Mouse (Mus musculus): ENCODE measurements around the gene Ribc2. TPM values are rescaled to one million over a fixed set of nuclear protein-coding genes. Genes with fewer than 3 reads are reported as not detected.

The Ribc2 gene
- polyA plus RNA-seq, 1 experiment: 0.13 TPM

GRCm38 (mm10) chr15:85182063-85182462 lies 50.2 kb downstream of the Ribc2 start:
- Histone ChIP-seq H3K27me3 (ENCODE audit: control insufficient read depth, insufficient read depth, low read length) (peaks cover 1% of the 10 kb centered on the region; the same call in 1 of the 2 replicates), H3K4me3 (replicated peaks; ENCODE audit: insufficient read depth, low read depth, low read length) (no peak overlapping the region), H3K4me1 (ENCODE audit: control insufficient read depth, insufficient read depth, low read length) (no peaks in the 10 kb centered on the region), H3K27ac (ENCODE audit: insufficient read depth, low read length) (no peak overlapping the region)
- 96% methylated on average over 4 of the region's 4 CpGs for WGBS
- no peak for DNase-seq
- no peak for TF ChIP-seq CTCF (IDR thresholded peaks at IDR 0.05; ENCODE audit: borderline replicate concordance, insufficient read depth, low read depth, low read length)
- no peak for TF ChIP-seq POLR2A (IDR thresholded peaks at IDR 0.05; ENCODE audit: borderline replicate concordance, insufficient read depth, low read length)

- H3K4me3 ChIP-seq (replicated peaks; ENCODE audit: insufficient read depth, low read depth, low read length): no peak overlapping the region
- 22% methylated on average over 7 of the region's 7 CpGs for WGBS
- DNase-seq: no peak
- no peaks in the 10 kb centered on the region for H3K27me3 ChIP-seq (ENCODE audit: control insufficient read depth, insufficient read depth, low read length)
- H3K27ac ChIP-seq (ENCODE audit: insufficient read depth, low read length): no peak overlapping the region
- no peaks in the 10 kb centered on the region for H3K4me1 ChIP-seq (ENCODE audit: control insufficient read depth, insufficient read depth, low read length)
- TF ChIP-seq CTCF (IDR thresholded peaks at IDR 0.05; ENCODE audit: borderline replicate concordance, insufficient read depth, low read depth, low read length) (no peak), POLR2A (IDR thresholded peaks at IDR 0.05; ENCODE audit: borderline replicate concordance, insufficient read depth, low read length) (no peak)
These were observed 55.0 kb downstream of the Ribc2 start for GRCm38 (mm10) chr15:85186916-85187315.

DNA sequence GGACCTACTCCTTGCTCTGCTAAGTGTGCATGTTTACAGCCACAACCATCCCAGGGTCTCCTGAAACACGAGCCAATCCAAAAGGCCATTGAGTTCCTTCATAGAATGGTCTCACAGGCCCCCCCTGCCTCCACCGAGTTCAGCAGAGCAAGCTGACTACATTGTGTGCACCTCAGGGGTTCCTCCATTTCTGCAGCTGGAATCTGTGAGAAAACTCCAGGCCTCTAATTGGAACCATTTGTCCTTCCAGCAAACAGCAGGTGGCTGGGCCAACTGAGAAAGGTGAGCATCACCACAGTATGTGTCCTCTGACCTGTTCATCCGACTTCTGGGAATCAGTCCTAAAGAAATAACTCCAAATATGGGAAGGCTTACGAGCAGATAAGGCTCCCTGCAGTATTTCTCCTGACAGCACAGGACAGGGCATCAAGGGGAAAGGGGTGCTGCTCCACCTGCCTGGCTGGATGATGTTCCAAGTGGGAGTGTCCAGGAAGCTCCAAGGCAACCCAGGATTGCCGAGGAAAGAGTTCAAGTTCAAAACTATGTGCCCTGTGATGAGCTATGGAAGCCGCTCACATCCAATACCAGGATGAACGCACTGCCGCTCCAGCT lies 56.4 kb downstream of the Ribc2 start:
- no peak for DNase-seq
- no peaks in the 10 kb centered on the region for H3K27me3 ChIP-seq (ENCODE audit: control insufficient read depth, insufficient read depth, low read length)
- no peak overlapping the region for H3K4me3 ChIP-seq (replicated peaks; ENCODE audit: insufficient read depth, low read depth, low read length)
- no peak overlapping the region for H3K27ac ChIP-seq (ENCODE audit: insufficient read depth, low read length)
- WGBS: 53% methylated on average over 8 of the region's 8 CpGs
- TF ChIP-seq CTCF (IDR thresholded peaks at IDR 0.05; ENCODE audit: borderline replicate concordance, insufficient read depth, low read depth, low read length) (no peak), POLR2A (IDR thresholded peaks at IDR 0.05; ENCODE audit: borderline replicate concordance, insufficient read depth, low read length) (no peak)
- H3K4me1 ChIP-seq (ENCODE audit: control insufficient read depth, insufficient read depth, low read length): no peaks in the 10 kb centered on the region

Other genes starting within 250 kb of the Ribc2 start
- gene Gm29666, start 212.0 kb upstream of the Ribc2 start, polyA plus RNA-seq (2012; rRNA removed): 1.9 and 2.2 TPM in 2 replicates
- 17.5 and 18.9 TPM in 2 replicates for gene Nup50, start 208.7 kb upstream of the Ribc2 start, polyA plus RNA-seq (2012; rRNA removed)
- 100 and 116 TPM in 2 replicates for gene 5031439G07Rik, start 143.5 kb upstream of the Ribc2 start, polyA plus RNA-seq (2012; rRNA removed)
- gene Upk3a, start 114.9 kb upstream of the Ribc2 start, polyA plus RNA-seq (2012; rRNA removed): 0.20 and 0.22 TPM in 2 replicates
- 17.1 and 17.4 TPM in 2 replicates for gene Fam118a, start 103.1 kb upstream of the Ribc2 start, polyA plus RNA-seq (2012; rRNA removed)
- gene Smc1b, start 114 bp upstream of the Ribc2 start, polyA plus RNA-seq (2012; rRNA removed): 0.05 and 0.23 TPM in 2 replicates
- 6.9 and 10.1 TPM in 2 replicates for gene Fbln1, start 73.9 kb downstream of the Ribc2 start, polyA plus RNA-seq (2012; rRNA removed)
- 271 and 274 TPM in 2 replicates for gene Atxn10, start 204.2 kb downstream of the Ribc2 start, polyA plus RNA-seq (2012; rRNA removed)